Mouse (Mus musculus) CH12.LX (cell line): ENCODE results near the gene Ttc38. TPM values are rescaled to one million over a fixed set of nuclear protein-coding genes. Genes with fewer than 3 reads are reported as not detected.

Source experiments
- DNase-seq: peaks from one replicate; pipeline ENCODE4 v3.0.0-alpha.2; 2013; ENCODE audit errors: extremely low read depth
- H3K27ac ChIP-seq: 2 replicates; pipeline ENCODE4 v1.5.1; 2012; ENCODE audit warnings: low read depth, mild to moderate bottlenecking, control low read depth, moderate library complexity; ENCODE audit not compliant: insufficient read depth
- H3K27me3 ChIP-seq: replicated peaks from 2 replicates; pipeline ENCODE3; 2012; ENCODE audit warnings: inconsistent platforms
- H3K36me3 ChIP-seq, 2 experiments: replicated peaks in 1 of 2; 2 replicates each; pipeline versions ENCODE3 to v1.6.1; 2012; ENCODE audit warnings: inconsistent platforms in 1 of 2, low read length in 1 of 2, mild to moderate bottlenecking in 1 of 2, mixed read lengths in 1 of 2, moderate library complexity in 1 of 2; ENCODE audit not compliant: control insufficient read depth in 1 of 2, insufficient read depth in 1 of 2
- H3K4me1 ChIP-seq, 2 experiments: 2 replicates each; pipeline ENCODE4 v1.6.1; 2012; ENCODE audit warnings: inconsistent platforms in 1 of 2, moderate library complexity in 1 of 2; ENCODE audit not compliant: insufficient read depth in 2 of 2, control insufficient read depth in 1 of 2
- H3K4me2 ChIP-seq: 2 replicates; pipeline ENCODE4 v1.6.1; 2012; ENCODE audit warnings: low read depth, mild to moderate bottlenecking, control low read depth; ENCODE audit not compliant: poor library complexity, insufficient read depth, severe bottlenecking
- H3K4me3 ChIP-seq, 3 experiments: fragments of 150-350 bp in 1 of 3; sonication (generic) in 1 of 3; replicated peaks in 1 of 3; 2 replicates each; pipeline versions ENCODE3 to v1.5.1; 2011 to 2012; ENCODE audit warnings: low read depth in 2 of 3, low read length in 2 of 3, mild to moderate bottlenecking in 2 of 3, moderate library complexity in 2 of 3, control low read depth in 1 of 3, improper control_type of control experiment in 1 of 3, inconsistent platforms in 1 of 3, mixed read lengths in 1 of 3; ENCODE audit not compliant: poor library complexity in 1 of 3
- H3K79me2 ChIP-seq: replicated peaks from 2 replicates; pipeline ENCODE4 v1.6.1; 2012; ENCODE audit warnings: mild to moderate bottlenecking, moderate library complexity; ENCODE audit not compliant: control insufficient read depth, poor library complexity, insufficient read depth, severe bottlenecking; ENCODE audit errors: extremely low read depth
- H3K9ac ChIP-seq: 2 replicates; pipeline ENCODE4 v1.6.1; 2012; ENCODE audit warnings: low read depth, mild to moderate bottlenecking, control low read depth, moderate library complexity; ENCODE audit not compliant: insufficient read depth
- H3K9me3 ChIP-seq: replicated peaks from 2 replicates; pipeline ENCODE3; 2012; ENCODE audit warnings: low read length, inconsistent platforms, mixed read lengths
- E2F4 ChIP-seq: IDR thresholded peaks from 2 replicates; pipeline ENCODE4 v1.6.1; 2011; ENCODE audit warnings: low read depth, low read length, improper control_type of control experiment; ENCODE audit not compliant: insufficient replicate concordance
- ELF1 ChIP-seq: IDR thresholded peaks from 2 replicates; pipeline ENCODE4 v1.6.1; 2014; ENCODE audit warnings: low read depth, mild to moderate bottlenecking, inconsistent platforms, low read length, improper control_type of control experiment
- ETS1 ChIP-seq: conservative IDR thresholded peaks from 2 replicates; pipeline ENCODE4 v1.6.1; 2012; ENCODE audit warnings: low read depth, mild to moderate bottlenecking, inconsistent platforms, low read length, improper control_type of control experiment, moderate library complexity
- HCFC1 ChIP-seq: IDR thresholded peaks from 2 replicates; pipeline ENCODE4 v1.6.1; 2012; ENCODE audit warnings: low read depth, mild to moderate bottlenecking, inconsistent platforms, low read length, improper control_type of control experiment
- KAT2A ChIP-seq: IDR thresholded peaks from 2 replicates; pipeline ENCODE4 v1.6.1; 2012; ENCODE audit warnings: low read length, improper control_type of control experiment, inconsistent platforms; ENCODE audit not compliant: insufficient replicate concordance
- MAFK ChIP-seq: IDR thresholded peaks from 2 replicates; pipeline ENCODE4 v1.6.1; 2011; ENCODE audit warnings: low read length, improper control_type of control experiment; ENCODE audit not compliant: insufficient replicate concordance
- MAZ ChIP-seq: IDR thresholded peaks from 2 replicates; pipeline ENCODE4 v1.6.1; 2012; ENCODE audit warnings: low read depth, mild to moderate bottlenecking, inconsistent platforms, low read length, improper control_type of control experiment, moderate library complexity
- MYC ChIP-seq: IDR thresholded peaks from 2 replicates; pipeline ENCODE4 v1.6.1; 2011; ENCODE audit warnings: low read depth, mild to moderate bottlenecking, improper control_type of control experiment, low read length
- PAX5 ChIP-seq: IDR thresholded peaks from 2 replicates; pipeline ENCODE4 v1.6.1; 2012; ENCODE audit warnings: low read length, inconsistent platforms, mixed read lengths
- POLR2A ChIP-seq: IDR thresholded peaks from 2 replicates; pipeline ENCODE4 v1.6.1; 2011; ENCODE audit warnings: low read depth, mild to moderate bottlenecking, improper control_type of control experiment, low read length
- POLR2AphosphoS2 ChIP-seq: IDR thresholded peaks from 2 replicates; pipeline ENCODE4 v1.6.1; 2011; ENCODE audit warnings: low read depth, low read length, improper control_type of control experiment
- SIN3A ChIP-seq: IDR thresholded peaks from 2 replicates; pipeline ENCODE4 v1.6.1; 2012; ENCODE audit warnings: low read length, improper control_type of control experiment, inconsistent platforms
- SMC3 ChIP-seq: IDR thresholded peaks from 2 replicates; pipeline ENCODE4 v1.6.1; 2011; ENCODE audit warnings: low read depth, low read length, improper control_type of control experiment
- TBP ChIP-seq: conservative IDR thresholded peaks from 2 replicates; pipeline ENCODE4 v1.6.1; 2011; ENCODE audit warnings: low read depth, low read length, improper control_type of control experiment
- UBTF ChIP-seq: IDR thresholded peaks from 2 replicates; pipeline ENCODE4 v1.6.1; 2012; ENCODE audit warnings: low read depth, mild to moderate bottlenecking, inconsistent platforms, low read length, improper control_type of control experiment, moderate library complexity
- USF1 ChIP-seq: IDR thresholded peaks from 2 replicates; pipeline ENCODE4 v1.6.1; 2014; ENCODE audit warnings: low read depth, mild to moderate bottlenecking, inconsistent platforms, low read length, improper control_type of control experiment
- ZKSCAN1 ChIP-seq: IDR thresholded peaks from 2 replicates; pipeline ENCODE4 v1.6.1; 2012; ENCODE audit warnings: low read depth, inconsistent platforms, low read length, improper control_type of control experiment, borderline replicate concordance
- dilution Hi-C: fragments of 300-500 bp; cut with MboI; formaldehyde crosslinking; loops from 2 replicates; pipeline ENCODE4 v1.14.3; 2020; ENCODE audit warnings: low sequenced_read_pairs; ENCODE audit not compliant: extremely low pct_unique_long_range_greater_than_20kb, extremely low pct_ligation_motif_present
- in situ Hi-C: fragments of 300-500 bp; cut with MboI; formaldehyde crosslinking; loops from 3 replicates; pipeline ENCODE4 v1.14.3; 2019; ENCODE audit warnings: low sequenced_read_pairs, low pct_ligation_motif_present, low pct_unique_long_range_greater_than_20kb, mixed read lengths
- polyA plus RNA-seq: library from polyadenylated mRNA; unstranded; fragments of >175 nt; gene quantifications from 2 replicates; pipeline ENCODE4 v1.2.1, GENCODE M21; 2012; ENCODE audit warnings: low read depth; ENCODE audit not compliant: insufficient read length
- total RNA-seq, 2 experiments: library from RNA; depleted of rRNA; stranded (reverse); fragments of 300-350 nt in 1 of 2; fragments of >200 nt in 1 of 2; gene quantifications; 2 replicates each; pipeline ENCODE4 v1.2.3; 2012 to 2014

Ttc38 gene
- total and polyA plus RNA-seq, 3 experiments = 5.1 to 5.8 (median 5.1) TPM

- H3K36me3 ChIP-seq = peaks cover 32 to 64% of the 10 kb centered on the region in 2 experiments
- H3K27me3 ChIP-seq = no peaks in the 10 kb centered on the region
- no peak overlapping the region for H3K4me3 ChIP-seq
- TF ChIP-seq HCFC1 = no peak
- no peak for TF ChIP-seq E2F4
- TF ChIP-seq SIN3A = no peak
- TF ChIP-seq KAT2A = no peak
- TF ChIP-seq MAFK = no peak
- TF ChIP-seq MAZ = no peak
- no peak for TF ChIP-seq USF1
- no peak overlapping the region for H3K9ac ChIP-seq
- in situ Hi-C loops (no loop called here), dilution Hi-C loops (no loop called here)
- H3K4me2 ChIP-seq = no peak overlapping the region
- no peak overlapping the region for H3K27ac ChIP-seq
- no peak for DNase-seq
- no peaks in the 10 kb centered on the region for H3K9me3 ChIP-seq
- no peaks in the 10 kb centered on the region for H3K79me2 ChIP-seq
- H3K4me1 ChIP-seq = peaks cover 0 to 20% of the 10 kb centered on the region in 2 experiments; a peak in 2 of 4 replicates
Measured at GRCm38 (mm10) chr15:85899396-85899795, 67.3 kb downstream of the Ttc38 start.

GRCm38 (mm10) chr15:85900318-85900717 lies 68.2 kb downstream of the Ttc38 start:
- Histone ChIP-seq H3K4me2 (no peak overlapping the region), H3K79me2 (no peaks in the 10 kb centered on the region), H3K36me3 (peaks cover 23 to 55% of the 10 kb centered on the region in 2 experiments), H3K9ac (no peak overlapping the region), H3K27me3 (no peaks in the 10 kb centered on the region), H3K27ac (no peak overlapping the region), H3K9me3 (no peaks in the 10 kb centered on the region), H3K4me3 (no peak overlapping the region), H3K4me1 (peaks cover 0 to 24% of the 10 kb centered on the region in 2 experiments; a peak in 2 of 4 replicates)
- TF ChIP-seq ELF1 (no peak), MAFK (no peak), HCFC1 (no peak), ZKSCAN1 (no peak), POLR2AphosphoS2 (no peak), SMC3 (no peak), MYC (no peak), POLR2A (no peak), ETS1 (no peak), PAX5 (no peak), UBTF (no peak), TBP (no peak), USF1 (no peak)
- dilution Hi-C loops = no loop called here
- no peak for DNase-seq
- in situ Hi-C loops = no loop called here
